Mouse (Mus musculus): ENCODE measurements at regions not wholly inside any gene's neighbourhood (a gene's known extent, or its start where the extent isn't known, plus 50 kb on each side); places are given as distances from the start of the nearest gene placed in this dataset.

GRCm38 (mm10) chrX:77307374-77307773 is 203.4 kb upstream of the Tbl1x start:
- intact Hi-C loops (cut with DNase I) = no loop called here

DNA sequence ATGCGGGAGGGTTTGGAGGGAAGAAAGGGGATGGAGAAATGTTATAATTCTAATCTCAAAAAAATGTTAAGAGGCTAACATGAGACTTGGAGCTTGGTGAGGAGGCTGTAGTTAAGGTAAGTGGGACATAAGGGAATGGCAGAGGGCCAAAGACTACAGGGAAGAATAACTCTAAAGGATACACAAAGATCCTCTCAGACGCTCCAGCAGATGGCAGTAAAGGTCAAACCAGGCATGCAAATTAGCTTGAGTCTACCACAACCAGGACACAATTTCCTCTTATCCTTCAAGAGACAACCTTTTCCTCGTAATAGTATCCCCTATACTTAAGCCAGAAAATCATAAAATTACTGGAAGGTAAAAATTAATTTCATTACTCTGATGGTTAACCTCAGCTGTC is 196.4 kb upstream of the Tbl1x start:
- intact Hi-C loops (cut with DNase I) = loop anchor here (5.0 to 10.0 kb wide), 2 partner anchors 200 to 408 kb away; partner anchors contain the start of gene Tbl1x

DNA sequence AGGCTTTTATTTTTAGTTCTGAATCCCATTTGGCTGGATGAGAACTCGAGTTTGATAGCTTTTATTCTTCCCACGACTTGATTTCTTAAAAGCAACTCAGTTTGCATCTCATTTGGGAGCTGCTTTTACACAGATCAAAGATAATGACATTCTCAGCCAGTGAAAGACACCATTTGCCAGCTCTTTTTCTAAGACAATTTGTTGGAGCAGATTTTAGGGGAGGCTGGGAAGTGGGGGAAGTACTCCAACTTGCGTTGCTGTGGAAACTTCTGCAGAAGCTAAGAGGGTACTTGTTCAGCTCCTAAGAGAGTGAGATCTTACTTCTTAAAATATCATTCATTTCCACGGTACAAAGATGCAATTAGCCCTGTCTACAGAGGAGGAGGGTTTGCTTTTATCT is 187.2 kb upstream of the Tbl1x start:
- intact Hi-C loops (cut with DNase I) = loop anchor here (10.0 kb wide), 2 partner anchors 101 to 311 kb away; no protein-coding TSS in a partner anchor

GRCm38 (mm10) chrX:77353181-77353580 is 157.6 kb upstream of the Tbl1x start:
- intact Hi-C loops (cut with DNase I) = no loop called here

DNA sequence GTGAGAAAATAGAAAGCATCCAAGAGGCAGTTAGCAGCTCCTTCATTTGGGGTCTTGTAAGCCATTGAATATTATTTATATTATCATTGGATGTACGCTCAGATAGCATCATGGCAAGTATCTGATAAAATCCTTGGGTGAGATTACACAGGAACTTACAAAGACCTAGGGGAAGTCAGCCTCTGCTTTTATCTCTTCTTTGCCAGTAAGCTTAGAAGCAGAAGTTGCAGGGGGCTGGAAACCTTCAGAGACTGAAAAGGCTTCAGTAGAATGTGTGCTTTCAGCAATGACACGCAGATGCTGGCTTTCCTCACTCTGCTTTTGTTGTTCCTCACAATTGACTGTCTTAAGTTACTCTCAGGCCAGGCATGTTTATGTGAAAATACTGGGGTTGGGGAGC is 150.3 kb upstream of the Tbl1x start:
- intact Hi-C loops (cut with DNase I) = no loop called here

DNA sequence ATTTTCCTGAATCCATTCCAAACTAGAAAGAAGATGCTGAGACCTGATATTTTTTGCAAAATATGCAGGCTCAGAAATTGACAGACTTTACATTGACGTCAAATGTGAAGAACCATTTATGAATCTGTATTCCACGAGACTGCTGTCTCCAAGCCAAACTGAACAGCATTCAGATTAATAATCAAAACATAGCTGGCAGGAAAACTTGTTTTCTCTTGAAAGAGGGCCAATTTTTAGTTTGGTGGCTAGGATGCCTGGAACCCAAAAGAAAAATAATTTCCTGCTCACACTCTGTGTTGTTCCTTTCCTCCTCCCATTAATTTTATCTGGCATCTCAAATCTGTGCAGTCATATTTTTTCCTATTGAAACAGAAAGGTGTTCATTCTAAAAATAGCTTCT is 149.7 kb upstream of the Tbl1x start:
- intact Hi-C loops (cut with DNase I) = no loop called here

DNA sequence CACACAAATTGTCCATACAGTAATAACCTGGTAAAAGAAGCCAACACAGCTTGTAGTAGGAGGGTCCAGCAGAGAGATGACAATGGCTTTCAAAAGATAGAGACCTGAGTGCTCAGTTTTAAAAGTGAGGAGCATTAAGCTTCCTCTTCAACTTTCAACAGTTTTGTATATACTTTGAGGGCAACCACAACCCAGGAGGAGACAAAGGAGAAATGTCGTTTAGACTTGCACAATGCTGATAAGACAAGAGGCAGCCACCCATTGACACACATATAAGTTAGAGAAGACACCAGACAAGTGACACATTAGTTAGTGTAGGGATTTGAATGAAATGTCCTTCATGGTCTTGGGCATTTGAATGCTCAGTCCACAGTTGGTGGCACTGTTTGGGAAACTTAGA is 147.2 kb upstream of the Tbl1x start:
- intact Hi-C loops (cut with DNase I) = no loop called here

GRCm38 (mm10) chrX:77367351-77367750 is 143.5 kb upstream of the Tbl1x start:
- intact Hi-C loops (cut with DNase I) = no loop called here

- intact Hi-C loops (cut with DNase I) = no loop called here
Observed at GRCm38 (mm10) chrX:77387271-77387670, 123.5 kb upstream of the Tbl1x start.

DNA sequence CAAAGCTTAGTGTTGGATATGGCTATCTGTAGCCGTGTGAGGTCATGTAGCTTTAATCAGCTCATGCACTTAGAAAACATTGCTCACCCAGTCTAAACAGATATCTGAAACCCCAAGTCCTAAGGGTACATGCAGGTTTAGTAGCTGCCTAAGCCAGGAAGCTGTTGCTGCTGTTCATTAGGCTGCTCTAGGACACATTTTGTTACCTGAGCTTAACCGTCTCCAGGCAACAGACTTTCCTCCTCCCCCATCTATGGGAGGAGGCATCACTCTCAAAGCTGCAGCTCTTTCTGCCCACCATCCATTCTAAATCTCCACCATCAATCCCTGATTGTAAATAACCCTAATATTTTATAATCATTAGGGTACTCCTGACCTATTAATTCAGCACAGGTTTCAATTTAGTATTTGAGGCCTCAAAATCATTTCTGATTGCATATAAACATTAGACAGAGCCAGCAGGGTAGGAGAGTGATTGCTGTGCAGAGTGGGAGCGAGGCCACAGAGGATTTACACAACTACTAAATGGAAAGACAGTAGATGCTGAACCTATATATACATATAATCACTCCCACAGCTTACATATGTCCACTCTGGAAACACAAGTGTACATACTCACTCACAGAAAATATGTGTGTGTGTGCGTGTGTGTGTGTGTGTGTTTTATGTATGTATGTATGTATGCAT is 118.9 kb upstream of the Tbl1x start:
- intact Hi-C loops (cut with DNase I) = no loop called here

GRCm38 (mm10) chrX:77406896-77407295 is 103.9 kb upstream of the Tbl1x start:
- intact Hi-C loops (cut with DNase I) = no loop called here

DNA sequence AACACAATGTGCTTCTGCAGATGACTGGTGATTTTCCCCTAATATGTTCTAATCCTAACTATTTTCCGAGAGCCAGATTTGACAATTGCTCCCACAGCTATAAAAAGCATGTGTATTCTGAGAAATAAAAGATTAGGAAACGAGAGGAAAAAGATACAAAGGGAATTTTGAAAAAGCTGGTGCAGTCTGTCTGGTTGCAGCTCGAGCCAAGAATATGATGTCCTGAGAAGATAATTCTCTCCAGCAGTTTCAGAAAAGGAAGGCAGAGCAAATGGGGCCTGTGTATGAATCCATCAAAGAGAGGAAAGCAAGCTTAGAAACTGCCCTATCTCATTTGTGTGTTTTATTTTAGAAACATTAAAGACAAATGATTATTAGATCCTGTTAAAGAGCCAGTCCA is 102.9 kb upstream of the Tbl1x start:
- intact Hi-C loops (cut with DNase I) = no loop called here

DNA sequence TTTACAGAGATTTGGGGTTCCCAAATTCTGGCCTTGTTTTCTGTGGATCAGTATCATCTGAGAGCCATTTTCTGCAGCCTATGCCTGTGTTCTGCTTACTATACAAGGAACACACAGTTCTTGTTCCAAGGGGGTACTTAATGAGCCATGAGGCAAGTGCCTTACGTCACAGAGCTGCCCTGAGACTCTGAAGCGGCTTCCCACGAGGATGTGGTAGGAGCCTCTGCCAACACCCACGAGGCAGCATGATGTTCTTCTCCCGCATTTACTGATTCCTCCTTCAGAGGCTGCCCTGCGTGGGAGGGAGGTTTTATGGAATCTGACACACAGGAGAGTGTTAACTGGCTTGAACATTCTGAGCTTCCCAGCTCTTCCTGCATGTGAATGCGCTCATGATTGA is 101.4 kb upstream of the Tbl1x start:
- intact Hi-C loops (cut with DNase I) = no loop called here

GRCm38 (mm10) chrX:77410812-77411211 is 100.0 kb upstream of the Tbl1x start:
- intact Hi-C loops (cut with DNase I) = no loop called here

- intact Hi-C loops (cut with DNase I) = no loop called here
Observed at GRCm38 (mm10) chrX:77414156-77414555, 96.7 kb upstream of the Tbl1x start.

DNA sequence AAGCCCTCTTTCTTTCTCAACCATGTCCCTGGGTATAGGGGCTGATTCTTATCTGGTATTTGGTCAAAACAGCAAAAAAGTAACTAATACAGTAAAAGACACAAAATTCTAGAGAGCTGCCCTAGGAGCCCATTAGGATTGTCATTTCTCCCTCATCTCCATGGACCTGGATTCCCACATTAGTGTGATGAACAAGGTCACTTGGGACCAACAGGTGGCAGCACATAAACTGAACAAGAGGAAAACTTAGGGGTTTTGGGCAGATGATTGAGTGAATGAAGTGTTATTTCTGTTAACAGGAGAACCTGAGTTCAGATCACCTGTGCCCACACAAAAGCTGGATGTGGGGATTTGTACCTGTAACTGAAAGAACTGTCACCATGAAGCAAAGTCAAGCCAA is 93.0 kb upstream of the Tbl1x start:
- intact Hi-C loops (cut with DNase I) = loop anchor here (5.0 kb wide), 1 partner anchor 220 kb away; no protein-coding TSS in a partner anchor

DNA sequence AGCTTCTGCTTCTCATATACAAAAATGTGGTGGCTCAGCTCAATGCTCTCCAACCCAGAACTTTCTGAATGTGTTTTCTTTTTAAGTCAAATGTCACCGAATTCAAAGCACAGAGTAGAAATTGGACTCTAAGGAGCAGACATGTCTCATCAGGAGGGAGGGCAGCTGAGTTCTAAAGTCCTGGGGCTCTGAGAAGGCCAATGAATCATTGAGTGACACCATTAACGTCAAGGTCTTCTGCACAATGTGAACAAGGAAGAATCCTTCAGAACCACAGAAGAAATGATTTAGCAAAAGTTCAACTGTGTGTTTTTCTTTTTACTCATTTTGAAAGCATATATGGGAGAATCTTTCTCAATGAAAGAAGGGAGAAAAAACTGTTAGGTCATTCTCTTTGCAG is 88.6 kb upstream of the Tbl1x start:
- intact Hi-C loops (cut with DNase I) = loop anchor here (10.0 kb wide), 1 partner anchor 97 kb away; no protein-coding TSS in a partner anchor

DNA sequence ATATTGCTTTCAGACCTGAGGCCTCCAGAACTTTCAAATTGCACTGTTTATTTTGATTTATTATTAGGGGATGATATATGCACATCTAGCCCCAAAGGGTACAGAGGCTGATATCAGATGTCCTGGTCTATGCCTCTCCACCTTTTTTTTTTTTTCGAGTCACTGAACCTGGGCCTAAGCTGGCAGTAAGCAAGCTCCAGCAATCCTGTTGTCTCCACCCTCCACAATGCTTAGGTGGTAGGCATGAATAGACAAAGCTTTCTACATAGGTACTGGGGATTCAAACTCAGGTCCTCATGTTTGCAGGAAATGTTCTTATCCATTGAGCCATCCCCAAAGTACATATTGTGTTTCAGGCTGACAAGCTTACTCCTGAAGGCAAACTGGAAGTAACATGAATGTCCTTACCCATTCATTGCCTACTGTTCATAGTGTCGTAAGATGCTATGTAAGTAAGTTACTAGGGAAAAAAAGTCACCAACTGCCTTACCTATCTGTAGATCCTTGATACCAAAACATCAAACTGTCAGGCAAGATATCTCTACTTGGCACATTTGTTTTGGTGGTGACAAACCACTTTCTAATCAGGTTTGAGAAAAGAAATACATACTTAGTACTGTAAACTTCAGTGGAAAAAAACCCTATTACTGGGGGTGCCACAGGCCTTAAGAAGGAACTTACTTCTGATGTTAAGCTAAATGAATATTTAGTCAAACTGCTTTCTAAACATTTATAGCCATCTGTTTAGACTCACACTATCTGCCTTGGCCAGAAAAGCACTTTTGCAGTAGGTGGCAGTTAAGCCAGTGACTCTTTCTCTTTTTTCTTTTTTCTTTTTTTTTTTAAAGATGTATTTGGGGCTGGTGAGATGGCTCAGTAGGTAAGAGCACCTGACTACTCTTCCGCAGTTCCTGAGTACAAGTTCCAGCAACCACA is 85.8 kb upstream of the Tbl1x start:
- intact Hi-C loops (cut with DNase I) = loop anchor here (10.0 kb wide), 1 partner anchor 100 kb away; no protein-coding TSS in a partner anchor

- intact Hi-C loops (cut with DNase I) = loop anchor here (10.0 kb wide), 1 partner anchor 101 kb away; no protein-coding TSS in a partner anchor
Observed at GRCm38 (mm10) chrX:77425728-77426102, 85.1 kb upstream of the Tbl1x start.

DNA sequence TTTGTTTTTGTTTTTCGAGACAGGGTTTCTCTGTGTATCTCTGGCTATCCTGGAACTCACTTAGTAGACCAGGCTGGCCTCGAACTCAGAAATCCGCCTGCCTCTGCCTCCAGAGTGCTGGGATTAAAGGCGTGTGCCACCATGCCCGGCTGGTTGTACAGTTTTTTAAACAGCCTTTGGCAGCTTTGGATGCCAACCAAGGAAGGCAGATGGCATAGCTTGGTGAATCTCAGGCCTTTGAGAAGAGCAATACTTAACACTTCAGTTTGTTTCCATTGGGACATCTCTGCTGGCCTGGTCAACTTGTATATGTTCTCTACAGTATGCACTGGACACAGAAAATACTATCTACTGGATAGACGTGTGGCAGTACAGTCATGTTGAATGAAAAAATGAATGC is 84.0 kb upstream of the Tbl1x start:
- intact Hi-C loops (cut with DNase I) = loop anchor here (10.0 kb wide), 1 partner anchor 102 kb away; no protein-coding TSS in a partner anchor

DNA sequence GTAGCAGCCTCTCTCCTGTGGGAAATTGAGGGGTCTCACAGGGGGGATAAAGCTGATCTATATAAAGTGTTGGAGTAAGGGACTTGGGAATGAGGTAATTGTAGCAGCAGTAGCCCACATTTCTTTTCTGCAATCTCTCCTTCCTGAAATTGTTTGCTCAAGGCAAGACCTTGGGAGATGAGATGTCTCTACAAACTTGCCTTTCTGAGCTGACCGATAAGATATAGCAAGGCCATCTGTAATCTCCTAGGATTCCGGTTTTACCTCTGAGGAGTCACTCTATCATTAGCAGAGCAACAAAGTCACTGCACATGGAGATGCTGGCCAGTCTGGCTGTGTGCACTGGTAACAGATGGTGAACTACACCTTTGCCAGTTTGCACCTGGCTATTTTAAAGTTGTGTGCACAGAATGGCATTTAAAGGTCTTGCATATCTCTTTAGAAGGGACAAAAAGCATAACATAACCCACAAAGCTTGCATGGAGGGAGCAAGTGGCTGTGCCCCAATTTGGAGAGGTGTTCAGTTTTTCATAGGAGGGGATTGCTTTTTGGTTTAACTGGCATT is 78.7 kb upstream of the Tbl1x start:
- intact Hi-C loops (cut with DNase I) = loop anchor here (5.0 kb wide), 1 partner anchor 75 kb away; no protein-coding TSS in a partner anchor

Data from adrenal gland (tissue).